Mouse (Mus musculus) spleen, postnatal 10 days (tissue): ENCODE measurements around the gene Rapgef2.

Experiments
- DNase-seq, 2 experiments: peaks; one replicate each; pipeline ENCODE4 v3.0.0; 2021 to 2022; ENCODE audit warnings: low spot score in 2 of 2

The Rapgef2 gene

DNA sequence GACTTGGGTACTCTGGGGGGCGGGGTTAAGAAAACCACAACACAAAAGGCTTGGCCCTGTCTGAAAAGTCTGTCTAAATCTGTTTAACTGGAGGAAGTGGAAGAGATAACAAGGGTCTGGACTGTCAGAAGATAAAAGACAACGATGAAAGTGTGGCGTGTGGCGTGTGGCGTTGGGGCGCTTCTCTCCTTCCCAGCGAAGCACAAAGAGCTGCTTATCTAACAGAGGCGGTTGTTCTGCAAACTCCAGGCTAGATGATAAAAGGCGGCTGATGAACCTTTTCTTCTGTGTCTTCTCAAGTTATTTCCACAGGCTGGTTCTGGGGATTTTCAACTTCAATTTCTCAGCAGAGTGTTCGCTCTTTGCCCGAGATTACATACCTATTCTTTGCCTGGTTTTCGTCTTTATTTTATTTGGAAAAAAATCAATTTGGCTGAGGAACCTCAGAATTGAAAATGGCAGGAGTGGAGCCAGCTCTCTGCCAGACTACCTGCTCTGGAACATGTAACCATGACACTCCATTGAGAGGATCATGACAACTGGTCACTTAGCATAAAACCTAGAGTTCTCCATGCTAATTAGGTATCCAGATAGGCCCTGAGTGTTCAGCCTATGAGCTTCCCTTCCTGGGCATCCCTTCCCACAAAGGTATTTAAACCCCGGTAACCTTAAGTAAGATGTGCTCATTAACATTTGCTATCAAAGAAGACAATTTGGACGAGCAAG lies 258.0 kb downstream of the Rapgef2 start:
- no peak for DNase-seq

DNA sequence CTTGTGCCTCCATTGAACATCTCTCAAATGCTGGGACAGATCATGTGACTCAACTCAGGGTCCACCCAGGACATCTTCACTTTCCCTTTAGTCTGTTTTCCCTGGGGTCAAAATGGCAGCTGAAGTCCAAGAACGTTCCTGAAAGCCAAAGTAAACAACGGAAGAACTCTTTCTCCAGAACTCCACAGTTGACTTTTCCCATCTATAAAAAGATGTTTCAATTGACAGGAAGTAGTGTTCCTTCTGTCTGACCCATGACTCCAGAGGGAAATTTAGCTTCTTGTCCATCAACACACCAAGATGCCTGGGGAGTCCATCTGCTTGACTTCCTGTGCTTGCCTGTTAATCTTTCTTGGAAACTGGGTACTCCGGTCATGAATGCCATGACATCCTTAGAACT lies 260.3 kb downstream of the Rapgef2 start:
- no peak for DNase-seq

DNA sequence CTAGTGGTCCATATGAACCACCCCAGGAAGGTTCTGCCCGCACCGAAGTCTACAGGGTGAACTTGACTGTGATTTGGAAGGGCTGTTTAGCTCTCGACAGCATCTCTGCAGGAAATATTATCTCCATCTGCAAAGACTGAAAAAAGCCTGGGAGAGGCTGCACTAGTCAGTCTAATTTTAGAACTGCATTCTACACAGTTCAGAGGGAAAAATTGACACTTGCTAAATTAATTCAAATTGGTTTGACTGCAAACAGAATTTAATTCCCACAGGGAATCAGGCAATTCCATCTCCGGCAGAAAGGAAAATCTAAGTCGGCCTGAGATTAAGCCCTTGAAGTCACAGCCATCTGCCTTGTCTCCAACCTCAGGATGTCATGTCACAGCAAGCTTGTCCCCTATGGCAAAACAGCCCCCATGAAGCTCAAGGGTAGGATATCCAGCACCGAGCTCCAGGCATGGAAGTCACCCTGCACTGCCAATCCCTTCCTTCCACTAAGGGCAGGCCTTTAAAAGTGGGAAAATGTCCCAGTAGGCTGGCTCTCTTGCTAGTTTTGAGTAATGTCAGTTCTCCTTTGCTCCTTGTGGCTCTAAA lies 262.5 kb downstream of the Rapgef2 start:
- no peak for DNase-seq

GRCm38 (mm10) chr3:79022690-79023089 lies 263.6 kb downstream of the Rapgef2 start:
- no peak for DNase-seq

GRCm38 (mm10) chr3:79017440-79017839 lies 268.9 kb downstream of the Rapgef2 start:
- DNase-seq = no peak

DNA sequence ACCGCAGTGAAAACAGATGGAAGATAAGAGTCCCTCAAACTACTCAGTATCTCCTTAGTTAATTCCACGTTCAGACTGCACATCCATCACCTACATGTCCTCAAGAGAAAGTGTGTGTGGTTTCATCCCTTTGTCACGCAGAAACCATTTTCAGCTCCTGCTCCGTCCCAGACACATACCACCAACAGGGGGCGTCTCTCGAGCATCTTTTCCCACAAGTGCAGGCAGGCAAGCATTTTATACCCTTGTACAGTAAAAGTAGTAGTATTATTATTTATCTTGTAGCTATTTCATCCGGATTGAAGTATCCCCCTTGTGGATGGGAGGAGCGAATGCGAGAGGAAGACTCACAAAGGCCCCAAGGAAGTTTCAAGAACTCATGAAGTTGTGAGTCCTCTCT lies 269.5 kb downstream of the Rapgef2 start:
- no peak for DNase-seq

DNA sequence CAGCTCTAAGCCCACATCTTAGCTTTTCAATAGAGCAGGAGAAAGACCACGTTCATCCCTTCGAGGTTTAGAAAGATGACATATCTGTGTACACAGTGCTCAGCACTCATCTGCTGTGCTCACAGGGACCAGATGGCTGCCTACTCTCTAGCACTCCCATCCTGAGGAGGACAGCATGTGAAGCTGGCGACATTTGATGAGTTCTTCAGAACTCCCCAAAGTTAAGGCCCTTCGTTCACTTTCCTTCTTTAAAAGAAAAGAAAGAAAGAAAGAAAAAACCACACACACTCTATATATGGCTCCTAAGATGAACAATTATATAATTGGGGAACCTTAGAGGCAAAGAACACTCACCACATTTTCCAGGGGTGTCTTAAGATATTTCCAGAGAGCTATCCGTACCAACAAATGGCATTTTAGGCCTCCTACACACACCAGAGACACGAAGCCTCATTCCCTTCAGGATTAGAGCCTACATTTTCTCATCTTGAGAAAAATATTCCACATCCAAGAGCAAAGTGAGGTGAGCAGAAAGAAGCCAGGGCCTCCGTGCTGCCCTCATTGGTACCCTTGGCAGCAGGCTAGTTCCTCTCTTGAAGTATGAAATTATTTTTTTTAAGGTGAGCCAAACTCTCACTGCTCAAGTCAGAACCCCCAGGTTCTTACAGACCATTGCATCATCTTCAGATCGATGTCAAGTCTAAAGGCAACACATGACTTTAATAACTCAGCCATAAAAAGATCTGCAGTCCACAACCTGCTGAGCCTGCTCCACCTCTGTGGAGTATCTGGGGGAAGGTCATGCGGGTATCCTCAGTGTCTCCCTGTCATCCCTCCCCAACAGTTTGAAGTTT lies 270.5 kb downstream of the Rapgef2 start:
- no peak for DNase-seq
